Mouse (Mus musculus) lung, postnatal 4 days (tissue): Measurements from ENCODE around the gene Tmod1.

Experiments used
- DNase-seq, 2 experiments: peaks; one replicate each; pipeline ENCODE4 v3.0.0; 2021

The Tmod1 gene

DNA sequence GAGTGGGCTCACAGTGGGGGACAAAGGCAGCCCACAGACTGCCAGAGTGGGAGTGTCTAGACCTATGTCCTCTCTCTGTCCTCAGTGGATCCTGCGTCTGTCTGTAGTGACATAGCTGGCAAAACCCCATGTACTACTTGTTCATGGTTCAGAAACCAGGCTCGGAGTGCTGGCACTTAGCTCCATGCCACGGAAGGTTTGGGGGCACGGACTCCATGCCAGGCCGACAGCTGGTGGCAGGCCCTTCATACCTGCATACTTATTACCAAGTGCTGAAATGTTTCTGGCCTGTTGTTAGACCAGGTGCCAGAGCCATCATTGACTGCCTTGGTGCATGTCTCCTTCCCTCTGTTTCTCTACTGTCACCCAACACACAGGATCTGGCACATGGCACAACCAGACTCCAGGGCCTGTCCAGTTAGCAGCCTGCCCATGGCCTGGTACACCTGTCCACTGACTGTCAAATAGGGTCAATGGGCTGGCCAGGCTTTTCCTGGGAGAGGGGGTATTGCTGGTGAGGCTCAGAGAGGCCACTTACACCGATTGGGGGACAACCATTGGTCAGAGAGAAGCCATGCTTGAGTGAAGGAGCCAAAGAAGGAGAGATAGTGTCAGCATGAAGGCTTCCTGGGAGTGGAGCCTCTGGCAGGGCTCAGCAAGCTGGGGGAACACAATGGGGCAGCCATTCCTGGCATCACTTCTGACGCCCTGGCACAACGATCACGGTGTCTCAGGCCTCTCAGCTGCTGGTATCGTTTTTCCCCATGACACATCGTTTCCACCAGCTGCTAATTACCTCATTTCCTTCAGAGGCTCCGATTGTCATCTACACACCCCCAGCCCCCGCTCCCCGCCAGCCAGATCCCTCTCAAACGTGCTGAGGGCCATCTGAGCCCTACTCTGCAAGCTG lies 56.4 kb downstream of the Tmod1 start:
- DNase-seq, result peak; percentile 18 to 26

DNA sequence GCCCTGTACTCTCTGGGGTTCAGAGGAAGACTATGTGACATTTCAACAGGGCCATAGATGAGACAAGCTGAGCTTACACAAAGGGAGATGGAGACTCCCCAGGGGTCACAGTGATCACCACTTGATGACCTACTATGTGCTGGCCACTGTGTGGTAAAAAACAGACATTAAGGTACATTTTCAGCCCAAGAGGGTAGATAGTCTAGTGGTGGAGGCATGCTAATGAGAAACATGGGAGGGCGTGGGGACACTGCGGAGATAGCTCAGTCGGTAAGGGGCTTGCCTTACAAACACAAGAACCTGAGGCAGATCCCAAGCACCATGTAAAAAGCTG lies 57.1 kb downstream of the Tmod1 start:
- no peak for DNase-seq

DNA sequence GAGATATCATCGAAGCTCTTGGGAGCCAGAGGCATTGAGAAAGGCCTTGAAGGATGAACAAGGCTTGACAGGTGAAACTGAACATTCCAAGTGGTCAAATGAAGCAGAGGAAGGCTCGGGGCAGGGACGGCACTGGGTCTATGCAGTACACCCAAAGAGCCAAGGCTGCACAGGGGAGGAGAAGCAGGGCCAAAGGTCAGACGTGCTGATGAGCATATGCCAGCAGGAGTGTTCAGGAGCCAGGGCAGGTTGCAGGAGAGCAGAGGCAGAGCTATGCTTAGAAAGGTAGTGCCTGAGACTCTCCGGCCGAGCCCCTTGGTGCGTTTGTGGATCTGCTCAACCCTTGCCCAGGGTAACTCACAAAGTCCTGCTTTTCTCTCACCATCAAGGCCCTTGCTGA lies 57.8 kb downstream of the Tmod1 start:
- no peak for DNase-seq

DNA sequence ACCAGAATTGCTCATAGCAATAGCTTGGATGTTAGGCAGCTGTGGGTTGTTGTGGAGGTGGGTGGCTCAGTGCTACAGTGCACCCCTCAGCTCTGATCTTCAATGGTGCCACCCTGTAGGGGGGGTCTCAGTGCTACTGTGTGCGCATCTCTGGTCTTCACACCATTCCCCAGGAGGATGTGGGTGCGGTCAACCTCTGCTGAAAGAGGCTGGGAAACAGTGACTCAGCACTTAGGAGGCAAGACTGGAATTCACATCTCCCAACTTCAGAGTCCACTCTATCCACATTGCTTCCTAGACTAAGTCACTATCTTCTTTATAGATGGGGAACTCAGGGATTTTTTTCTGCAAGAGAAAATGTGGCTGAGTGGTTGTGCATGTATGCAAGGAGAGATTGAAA lies 58.9 kb downstream of the Tmod1 start:
- no peak for DNase-seq

DNA sequence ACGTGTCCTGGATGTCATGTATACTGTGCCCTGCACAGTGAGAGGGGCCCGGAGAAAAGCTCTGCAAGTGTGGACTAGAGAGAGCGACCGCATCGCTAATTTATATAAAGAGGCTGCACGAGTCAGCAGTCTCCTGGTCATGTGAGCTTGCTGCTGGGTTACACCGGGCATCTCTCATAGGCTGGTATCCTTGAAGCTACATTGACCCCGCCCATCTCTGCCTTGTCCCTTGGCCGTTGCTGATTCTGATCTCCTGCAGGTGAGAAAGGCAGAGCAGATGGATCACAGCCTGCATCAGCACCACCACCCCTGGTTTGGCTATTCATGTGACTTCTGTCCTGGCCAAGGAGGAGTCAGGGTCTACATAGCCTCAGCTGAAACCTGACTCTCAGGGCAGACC lies 60.4 kb downstream of the Tmod1 start:
- no peak for DNase-seq

DNA sequence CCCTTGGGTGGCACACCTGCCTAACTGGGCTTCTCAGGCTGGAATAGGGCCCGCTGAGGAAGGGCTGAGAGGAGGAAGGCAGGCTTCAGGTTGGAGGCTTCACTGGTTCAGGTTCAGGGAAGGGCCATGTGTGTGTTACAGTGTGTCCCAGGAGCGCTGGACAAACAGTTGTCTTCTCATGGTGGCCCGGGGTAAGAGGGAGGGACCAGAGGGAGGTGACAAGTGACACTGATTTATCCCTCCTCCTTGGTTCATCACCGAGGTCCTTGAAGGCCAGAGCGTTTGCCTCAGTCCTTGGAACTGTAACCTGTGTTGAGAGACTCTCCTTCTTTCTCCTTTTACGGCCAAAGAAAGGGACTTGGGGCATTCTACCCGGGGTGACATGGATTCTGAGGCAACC lies 61.8 kb downstream of the Tmod1 start:
- DNase-seq, result no peak

DNA sequence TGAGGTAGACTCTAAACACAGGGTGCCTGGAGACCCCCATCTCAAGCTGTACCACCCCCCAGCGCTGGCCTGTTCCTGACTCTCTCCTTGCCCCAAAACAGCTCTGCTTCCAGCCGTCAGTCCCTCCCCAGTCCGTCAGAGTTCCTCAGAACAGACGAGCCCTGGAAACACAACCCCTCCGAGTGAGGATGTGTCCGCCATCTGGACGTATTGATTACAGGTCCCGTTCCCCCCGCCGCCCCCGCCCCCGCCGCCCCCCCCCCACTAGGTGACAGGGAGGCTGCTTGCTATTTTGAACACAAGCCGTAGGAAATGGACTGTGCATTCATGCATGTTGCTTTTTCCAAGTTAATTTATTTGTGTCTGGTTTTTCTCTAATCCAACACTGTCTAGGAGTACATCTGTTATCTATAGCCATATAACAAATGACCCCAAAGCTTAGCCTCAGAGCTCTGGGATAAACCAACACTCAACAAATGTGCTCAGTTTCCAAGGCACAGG lies 62.5 kb downstream of the Tmod1 start:
- DNase-seq, result no peak

DNA sequence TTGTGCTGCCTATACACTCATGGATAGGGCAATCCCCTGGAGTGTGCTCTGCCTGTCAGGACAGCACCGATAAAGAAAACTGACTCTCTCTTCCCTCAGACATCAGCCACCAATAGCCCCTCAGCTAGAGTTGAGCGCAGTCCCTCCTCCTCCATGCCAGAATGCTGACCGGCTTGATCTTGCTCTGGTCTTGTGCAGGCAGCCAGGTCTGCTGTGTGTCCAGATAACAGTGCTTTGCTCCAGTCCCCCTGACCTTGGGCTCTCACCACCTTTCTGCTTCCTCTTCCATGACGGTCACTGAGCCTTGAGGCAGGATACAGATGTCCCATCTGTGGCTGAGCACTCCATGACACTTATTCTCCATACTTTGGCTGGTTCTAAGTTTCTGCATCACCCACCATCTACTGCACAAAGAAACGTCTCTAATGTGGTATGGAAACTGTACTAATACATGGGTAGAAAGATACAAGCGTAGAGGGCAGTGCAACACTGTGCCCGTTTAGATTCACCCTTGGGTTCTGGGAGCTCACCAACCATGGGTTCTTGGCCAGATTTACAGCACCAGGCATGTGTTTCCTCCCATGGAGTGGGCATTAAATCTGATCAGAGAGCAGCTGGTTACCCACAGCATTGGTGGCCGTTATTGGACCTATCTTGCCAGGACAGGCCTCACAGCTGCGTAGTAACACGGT lies 63.5 kb downstream of the Tmod1 start:
- DNase-seq, result no peak

DNA sequence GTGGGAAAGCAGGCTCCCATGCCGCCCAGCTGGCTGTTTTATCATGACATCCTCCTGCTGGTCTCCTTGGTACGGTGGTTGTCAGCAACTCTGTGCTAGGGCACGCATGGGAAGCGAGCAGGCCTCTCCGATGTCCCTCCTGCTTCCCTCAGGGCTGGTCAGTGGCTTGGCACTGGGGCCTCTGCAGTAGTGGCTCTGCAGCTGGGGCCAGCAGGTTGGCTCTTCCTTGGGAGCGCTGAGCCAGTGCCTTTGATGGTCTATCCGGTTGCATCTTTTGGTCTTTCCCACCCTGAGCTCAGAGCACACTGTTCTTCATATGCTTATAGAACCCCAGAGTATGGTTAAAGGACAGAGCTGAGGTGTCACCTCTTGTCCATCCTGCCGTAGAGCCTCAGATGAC lies 71.3 kb downstream of the Tmod1 start:
- DNase-seq, result no peak

DNA sequence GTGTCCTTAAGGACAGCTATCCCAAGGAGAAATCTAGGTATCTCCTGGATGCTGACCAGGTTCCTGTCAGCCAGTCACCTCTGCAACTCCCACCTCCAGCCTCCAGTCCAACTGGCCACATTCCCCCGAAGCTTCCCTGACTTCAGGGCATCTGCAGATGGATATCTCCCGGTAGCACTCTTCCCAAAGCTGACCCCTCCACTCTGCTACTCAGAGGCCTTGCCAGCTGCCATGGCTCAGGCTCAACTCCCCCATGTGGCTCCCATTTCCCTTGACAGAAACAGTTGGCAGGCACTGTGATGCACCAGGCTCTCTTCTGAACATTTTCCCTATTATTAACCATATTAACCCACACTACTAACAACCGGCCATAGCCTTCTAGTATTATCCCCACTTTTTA lies 72.6 kb downstream of the Tmod1 start:
- peak in 1 of 2 experiments; percentile 17 for DNase-seq

DNA sequence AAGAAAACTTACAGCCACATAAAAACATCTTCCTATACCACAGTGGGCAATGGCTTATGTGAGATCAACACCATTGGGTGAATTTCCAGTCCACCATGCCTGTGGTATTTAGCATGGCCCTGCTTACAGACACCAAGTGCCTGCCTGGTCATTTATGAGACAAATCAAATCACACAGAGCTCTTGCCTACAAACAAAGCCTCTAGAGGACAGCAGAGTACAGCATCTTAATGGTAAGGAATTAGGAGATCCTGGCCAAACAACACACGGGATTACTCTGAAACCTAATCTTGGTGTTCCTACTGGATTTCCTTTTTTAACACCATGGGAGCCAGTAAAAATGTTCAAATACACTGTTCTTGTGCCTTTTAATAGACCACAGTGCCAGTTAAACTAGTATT lies 76.6 kb downstream of the Tmod1 start:
- DNase-seq, result no peak

DNA sequence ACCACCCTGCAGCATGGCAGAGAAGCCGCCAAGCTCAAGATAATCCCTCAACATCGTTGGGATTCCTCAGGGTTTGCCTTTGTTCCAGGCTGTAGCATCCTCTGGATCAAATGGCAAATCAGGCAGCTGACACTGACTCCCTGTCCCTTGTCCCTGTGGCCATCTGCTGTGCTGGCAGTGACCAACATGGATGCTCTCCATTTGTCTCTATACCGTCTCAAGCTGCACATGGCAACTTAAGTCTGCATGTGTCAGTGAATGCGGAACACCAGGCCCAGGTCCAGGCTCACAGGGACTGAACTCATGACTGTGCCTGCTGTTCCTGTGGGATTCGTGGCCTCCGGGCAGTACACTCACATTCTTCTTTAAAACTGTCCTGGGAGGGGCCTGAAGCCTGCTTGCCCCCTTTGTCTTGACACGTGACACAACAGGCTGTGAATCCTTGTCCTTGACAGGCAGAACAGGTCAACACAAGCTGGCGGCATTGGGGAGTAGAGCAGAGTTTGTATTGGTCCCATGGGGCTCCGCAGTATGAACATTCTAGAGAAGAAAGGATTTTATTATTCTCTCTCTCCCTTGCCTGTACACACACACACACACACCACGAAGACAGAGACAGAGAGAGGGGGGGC lies 77.9 kb downstream of the Tmod1 start:
- DNase-seq, result no peak

DNA sequence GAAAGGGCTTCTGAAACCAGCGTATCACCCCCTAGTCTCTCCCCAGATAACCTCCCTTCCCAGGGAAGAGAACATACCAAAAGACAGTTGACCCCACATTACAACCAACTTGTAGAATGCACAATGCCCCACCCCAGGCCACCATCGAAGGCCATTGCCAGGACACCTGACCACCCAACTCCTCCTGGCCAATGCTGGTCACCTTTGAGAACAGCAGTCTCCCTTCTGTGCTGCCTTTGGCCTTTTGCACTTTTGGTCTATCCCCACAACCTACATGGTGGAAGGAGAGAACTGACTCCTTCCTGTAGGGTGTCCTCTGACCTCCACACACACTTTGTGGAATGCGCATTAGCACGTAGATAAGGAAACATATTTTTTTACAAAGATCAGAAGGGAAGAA lies 78.8 kb downstream of the Tmod1 start:
- DNase-seq, result no peak

DNA sequence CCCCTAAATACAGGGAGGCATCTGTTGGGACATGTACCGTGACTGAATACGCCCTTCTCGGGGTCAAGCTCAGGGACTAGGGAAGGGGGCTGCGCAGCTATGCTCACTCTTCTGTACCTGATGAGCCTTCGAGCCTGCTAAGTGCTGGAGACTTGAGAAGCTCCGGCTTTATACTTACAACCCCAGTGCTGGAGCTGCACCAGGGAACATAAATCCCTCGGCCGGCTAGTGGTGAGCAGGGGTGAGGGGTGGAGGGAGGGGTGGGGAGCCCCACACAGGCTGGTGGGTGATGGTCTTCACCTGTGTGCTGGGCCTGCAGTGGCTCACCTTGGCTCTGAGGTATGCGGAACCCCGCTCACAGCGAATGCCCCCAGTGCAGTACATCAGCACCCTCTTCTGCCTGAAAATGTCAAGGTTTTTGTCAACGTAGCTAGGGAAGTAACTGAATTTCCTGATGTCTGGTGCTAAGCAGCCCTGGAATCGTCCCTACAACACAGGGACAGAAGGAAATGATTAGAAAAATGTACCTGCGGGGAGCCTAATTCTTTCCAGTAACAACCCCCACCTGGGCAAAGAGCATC lies 80.9 kb downstream of the Tmod1 start:
- DNase-seq, result no peak

DNA sequence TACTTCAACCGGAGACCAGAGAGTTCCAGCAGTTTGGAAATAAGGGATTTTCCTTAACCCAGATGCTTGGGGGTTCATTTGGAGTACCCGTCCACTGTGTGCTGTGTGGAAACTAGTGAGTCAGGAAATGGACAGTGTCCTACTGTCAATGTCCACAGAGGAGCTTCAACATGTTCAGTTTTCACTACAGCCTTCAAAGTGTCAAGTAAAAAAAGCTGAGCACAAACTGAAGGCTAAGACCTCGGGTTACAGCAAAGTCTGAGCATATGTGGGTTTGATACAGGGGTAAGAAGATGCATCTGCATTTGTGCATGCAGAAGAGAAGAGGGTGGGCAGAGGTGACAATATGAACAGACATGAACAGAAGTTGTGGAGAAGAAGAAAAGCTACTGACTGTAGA lies 82.0 kb downstream of the Tmod1 start:
- DNase-seq, result no peak

DNA sequence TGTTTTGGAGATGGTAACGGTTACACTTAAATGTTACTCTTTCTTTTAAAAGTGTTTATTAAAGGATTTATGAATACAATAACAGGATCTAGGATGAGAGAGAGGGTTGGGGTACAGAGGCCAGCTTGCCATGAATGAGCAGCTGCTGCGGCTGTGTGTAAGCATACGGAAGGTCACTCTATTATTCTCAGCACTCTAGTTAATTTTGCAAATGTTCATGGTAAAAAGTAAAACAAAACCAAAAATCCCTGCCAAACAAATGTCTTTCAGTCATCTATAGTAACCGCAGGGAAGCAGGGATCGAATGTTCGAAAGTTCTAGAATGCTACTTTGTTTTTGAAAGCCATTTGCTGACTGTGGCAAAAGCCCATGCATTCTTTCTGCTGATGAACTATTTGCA lies 84.6 kb downstream of the Tmod1 start:
- no peak for DNase-seq

DNA sequence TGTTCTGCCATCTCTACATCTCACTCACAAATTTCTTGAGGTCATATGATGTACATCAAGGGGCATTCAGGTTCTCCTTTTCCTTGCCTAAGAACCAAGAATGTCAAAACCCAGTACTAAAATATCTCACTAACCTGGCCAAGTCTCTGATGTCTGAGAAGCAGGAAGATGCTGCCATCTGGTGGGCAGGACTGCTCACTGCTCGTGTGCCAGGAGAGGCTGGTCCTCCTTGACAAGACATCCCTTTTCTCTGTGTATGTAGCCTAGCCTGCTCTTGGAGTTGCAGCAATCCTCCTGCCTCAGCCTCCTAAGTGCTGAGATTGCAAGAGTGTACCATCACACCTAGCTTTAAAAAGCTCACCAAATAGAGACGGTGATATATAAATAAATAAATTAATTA lies 87.8 kb downstream of the Tmod1 start:
- peak; percentile 56 to 73 for DNase-seq

DNA sequence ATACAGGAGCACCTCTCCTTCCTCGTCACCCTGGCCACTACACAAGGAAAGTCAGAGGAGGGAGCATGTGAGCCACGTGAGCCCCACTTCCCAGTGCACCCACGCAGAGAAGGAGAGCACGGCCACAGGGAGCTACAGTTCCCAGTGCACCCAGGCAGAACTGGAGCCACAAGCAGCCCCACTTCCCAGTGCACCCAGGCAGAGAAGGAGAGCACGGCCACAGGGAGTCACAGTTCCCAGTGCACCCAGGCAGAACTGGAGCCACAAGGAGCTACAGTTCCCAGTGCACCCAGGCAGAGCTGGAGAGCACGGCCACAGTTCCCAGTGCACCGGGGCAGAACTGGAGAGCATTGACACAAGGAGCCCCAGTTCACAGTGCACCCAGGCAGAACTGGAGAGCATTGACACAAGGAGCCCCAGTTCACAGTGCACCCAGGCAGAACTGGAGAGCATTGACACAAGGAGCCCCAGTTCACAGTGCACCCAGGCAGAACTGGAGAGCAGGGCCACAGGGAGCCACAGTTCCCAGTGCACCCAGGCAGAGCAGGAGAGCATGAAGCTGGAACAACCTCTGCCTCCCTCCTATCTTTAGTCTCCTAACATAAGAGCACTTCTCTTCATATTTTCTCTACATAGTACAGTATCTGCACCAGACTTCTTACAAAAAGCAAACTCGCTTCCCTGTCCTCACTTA lies 90.7 kb downstream of the Tmod1 start:
- DNase-seq, result no peak

DNA sequence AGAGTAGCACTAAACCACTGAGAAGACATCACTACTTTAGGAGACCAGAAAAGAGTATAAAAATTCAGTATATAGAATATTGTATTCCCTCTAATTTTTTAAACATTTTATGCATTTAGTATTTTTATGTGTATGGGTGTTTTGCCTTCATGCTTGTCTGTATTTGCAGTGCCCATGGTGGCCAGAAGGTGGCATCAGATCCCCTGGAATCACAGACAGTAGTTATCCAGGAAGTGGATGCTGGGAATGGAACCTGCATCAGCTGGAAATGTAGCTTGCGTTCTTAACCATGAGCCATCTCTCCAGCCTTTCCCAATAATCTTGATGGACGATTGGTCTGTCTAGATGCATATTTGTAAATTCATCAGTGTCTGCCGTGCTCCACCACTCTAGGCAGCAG lies 91.5 kb downstream of the Tmod1 start:
- peak; percentile 37 to 66 for DNase-seq

DNA sequence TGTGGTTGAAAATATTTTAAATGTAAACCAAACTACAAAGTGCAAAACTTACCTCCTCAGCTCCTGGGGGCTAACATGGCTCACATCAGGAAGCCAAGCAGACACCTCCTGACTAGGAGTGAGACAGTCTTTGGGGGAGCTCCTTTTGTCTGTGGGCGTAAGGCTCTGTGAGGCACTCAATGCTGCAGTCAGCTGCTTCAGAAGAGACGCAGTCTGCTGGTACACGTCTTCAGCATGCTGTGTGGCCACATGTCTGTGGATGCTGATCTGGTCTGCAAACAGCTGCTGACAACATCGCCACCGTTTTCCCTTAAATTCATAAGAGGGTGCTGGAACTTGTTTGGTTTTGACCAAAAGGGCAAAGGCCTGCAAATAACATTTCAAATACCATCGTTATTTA lies 93.1 kb downstream of the Tmod1 start:
- DNase-seq, result no peak

DNA sequence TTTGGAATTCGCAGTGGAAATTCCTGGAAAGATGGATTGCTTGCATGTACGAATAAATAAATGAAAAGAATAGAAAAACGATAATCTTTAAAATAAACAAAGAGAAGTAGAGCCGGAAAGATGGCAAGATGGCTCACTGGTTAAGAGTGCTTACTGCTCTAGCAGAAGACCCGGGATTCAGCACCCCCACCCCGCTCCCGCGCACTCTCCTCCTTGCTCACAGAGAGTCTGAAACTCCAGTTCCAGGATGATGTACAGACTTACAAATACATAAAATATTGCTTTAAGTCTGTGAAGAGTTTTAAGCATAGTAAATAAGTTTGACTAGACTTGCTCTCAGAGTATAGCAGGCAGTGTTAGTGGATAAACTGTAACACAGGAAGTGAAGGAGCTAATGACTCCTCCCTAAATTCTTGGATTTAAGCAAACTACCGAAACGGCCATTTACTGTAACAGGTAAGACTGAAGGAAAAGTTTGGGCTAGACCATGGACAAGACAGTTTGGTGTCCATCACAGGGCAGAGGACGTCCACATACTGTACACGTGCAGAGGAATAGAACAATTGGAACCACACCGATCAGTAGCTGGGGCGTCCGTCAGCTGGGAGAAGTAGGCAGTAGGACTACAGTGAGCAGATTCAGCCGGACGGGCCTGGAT lies 99.0 kb downstream of the Tmod1 start:
- peak in 1 of 2 experiments; percentile 11 for DNase-seq
